Mouse (Mus musculus): ENCODE measurements around the gene Slc26a3. TPM values are rescaled to one million over a fixed set of nuclear protein-coding genes. Genes with fewer than 3 reads are reported as not detected.
A peak's percentile ranks its signal among the peaks of the same experiment; 100 is the strongest.

The Slc26a3 gene
- total and polyA plus RNA-seq, 2 experiments = 0.09 to 0.37 TPM

GRCm38 (mm10) chr12:31499314-31500131, 108.9 kb downstream of the Slc26a3 start, which contains the start of gene Cbll1:
Gene Cbll1 (minus strand): TSS chr12:31499616.
- TF ChIP-seq CTCF (IDR thresholded peaks at IDR 0.05; ENCODE audit: low read depth, low read length) = no peak
- TF ChIP-seq POLR2A (IDR thresholded peaks at IDR 0.05; ENCODE audit: extremely low read depth, insufficient read depth, low read length) = peak; percentile 80
- Histone ChIP-seq H3K4me1 (ENCODE audit: control insufficient read depth, insufficient read depth, low read length) (peaks cover 11% of the 10 kb centered on the region; the same call in 1 of the 2 replicates), H3K27me3 (ENCODE audit: control insufficient read depth, insufficient read depth, low read length) (no peaks in the 10 kb centered on the region), H3K79me2 (ENCODE audit: control insufficient read depth, insufficient read depth, low read length) (peaks cover 14% of the 10 kb centered on the region; the same call in 1 of the 2 replicates), H3K4me3 (ENCODE audit: insufficient read depth, low read depth, low read length) (peak within 1 kb of the TSS; percentile 92), H3K36me3 (ENCODE audit: control insufficient read depth, insufficient read depth, low read length) (peaks cover under 1% of the 10 kb centered on the region), H3K9ac (ENCODE audit: low read depth, low read length) (peak within 1 kb of the TSS; percentile 90), H3K27ac (replicated peaks; ENCODE audit: insufficient read depth, low read depth, low read length) (peak within 1 kb of the TSS; percentile 92)
- under 1% methylated on average over 68 of the region's 68 CpGs for WGBS
- DNase-seq (ENCODE audit: extremely low read depth, low read depth, low spot score) = peak; percentile 86

DNA sequence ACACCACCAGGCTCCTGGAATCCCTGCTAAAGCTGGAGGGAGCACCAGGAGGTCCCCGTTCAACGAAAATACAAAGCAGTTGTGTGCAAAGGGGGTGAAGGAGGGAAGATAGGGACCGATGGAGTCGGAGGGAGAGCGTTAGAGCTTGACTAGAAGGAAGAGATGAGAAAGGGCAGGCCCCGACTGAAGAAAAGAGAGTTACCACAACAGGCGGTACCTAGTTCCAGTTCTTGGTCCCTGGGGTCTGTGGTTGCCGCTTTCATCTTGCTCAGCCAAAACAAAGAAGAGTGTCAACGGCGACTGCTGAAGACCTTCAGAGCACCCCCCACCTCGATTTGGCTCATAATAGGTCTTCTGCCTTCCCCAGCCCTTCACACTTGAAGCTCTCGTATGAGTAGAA, 109.5 kb downstream of the Slc26a3 start:
- H3K27ac ChIP-seq (replicated peaks; ENCODE audit: insufficient read depth, low read depth, low read length) = peak overlapping the region; percentile 61
- H3K36me3 ChIP-seq (ENCODE audit: control insufficient read depth, insufficient read depth, low read length) = no peaks in the 10 kb centered on the region
- H3K79me2 ChIP-seq (ENCODE audit: control insufficient read depth, insufficient read depth, low read length) = peaks cover 14% of the 10 kb centered on the region; the same call in 1 of the 2 replicates
- peak overlapping the region; percentile 69 for H3K9ac ChIP-seq (ENCODE audit: low read depth, low read length)
- WGBS = 14% methylated on average over 12 of the region's 12 CpGs
- TF ChIP-seq POLR2A (IDR thresholded peaks at IDR 0.05; ENCODE audit: extremely low read depth, insufficient read depth, low read length) = no peak
- TF ChIP-seq CTCF (IDR thresholded peaks at IDR 0.05; ENCODE audit: low read depth, low read length) = no peak
- peak; percentile 26 for DNase-seq (ENCODE audit: extremely low read depth, low read depth, low spot score)
- peaks cover 11% of the 10 kb centered on the region; the same call in 1 of the 2 replicates for H3K4me1 ChIP-seq (ENCODE audit: control insufficient read depth, insufficient read depth, low read length)
- H3K27me3 ChIP-seq (ENCODE audit: control insufficient read depth, insufficient read depth, low read length) = no peaks in the 10 kb centered on the region
- H3K4me3 ChIP-seq (ENCODE audit: insufficient read depth, low read depth, low read length) = peak overlapping the region; percentile 92

- Histone ChIP-seq H3K36me3 (ENCODE audit: control insufficient read depth, insufficient read depth, low read length) (no peaks in the 10 kb centered on the region), H3K27me3 (ENCODE audit: control insufficient read depth, insufficient read depth, low read length) (no peaks in the 10 kb centered on the region), H3K27ac (replicated peaks; ENCODE audit: insufficient read depth, low read depth, low read length) (no peak overlapping the region), H3K4me1 (ENCODE audit: control insufficient read depth, insufficient read depth, low read length) (peaks cover 11% of the 10 kb centered on the region; the same call in 1 of the 2 replicates), H3K4me3 (ENCODE audit: insufficient read depth, low read depth, low read length) (no peak overlapping the region), H3K79me2 (ENCODE audit: control insufficient read depth, insufficient read depth, low read length) (peaks cover 14% of the 10 kb centered on the region; the same call in 1 of the 2 replicates), H3K9ac (ENCODE audit: low read depth, low read length) (no peak overlapping the region)
- TF ChIP-seq POLR2A (IDR thresholded peaks at IDR 0.05; ENCODE audit: extremely low read depth, insufficient read depth, low read length) = no peak
- TF ChIP-seq CTCF (IDR thresholded peaks at IDR 0.05; ENCODE audit: low read depth, low read length) = no peak
- peak; percentile 48 for DNase-seq (ENCODE audit: extremely low read depth, low read depth, low spot score)
- WGBS = 38% methylated on average over 4 of the region's 4 CpGs
Measured at GRCm38 (mm10) chr12:31501266-31501665, 110.6 kb downstream of the Slc26a3 start.

DNA sequence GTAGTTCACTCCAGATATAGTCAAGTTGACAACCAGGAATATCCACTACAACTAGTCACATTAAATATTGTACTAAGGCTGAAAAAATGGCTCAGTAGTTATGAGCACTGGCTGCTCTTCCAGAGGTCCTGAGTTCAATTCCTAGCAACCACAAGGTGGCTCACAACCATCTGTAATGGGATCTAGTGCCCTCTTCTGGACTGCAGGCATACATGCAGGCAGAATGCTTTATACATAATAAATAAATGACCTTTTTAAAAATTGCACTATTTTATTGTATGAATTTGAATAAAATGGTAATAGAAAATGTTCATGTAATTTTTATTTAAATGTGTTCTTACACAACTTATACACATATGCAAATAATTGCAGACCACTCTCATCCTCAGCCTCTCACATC, 112.5 kb downstream of the Slc26a3 start:
- TF ChIP-seq CTCF (IDR thresholded peaks at IDR 0.05; ENCODE audit: low read depth, low read length) (no peak; the same call in 1 of the 2 replicates), POLR2A (IDR thresholded peaks at IDR 0.05; ENCODE audit: extremely low read depth, insufficient read depth, low read length) (no peak)
- Histone ChIP-seq H3K9ac (ENCODE audit: low read depth, low read length) (no peak overlapping the region), H3K36me3 (ENCODE audit: control insufficient read depth, insufficient read depth, low read length) (no peaks in the 10 kb centered on the region), H3K4me1 (ENCODE audit: control insufficient read depth, insufficient read depth, low read length) (peaks cover 9% of the 10 kb centered on the region; the same call in 1 of the 2 replicates), H3K27me3 (ENCODE audit: control insufficient read depth, insufficient read depth, low read length) (no peaks in the 10 kb centered on the region), H3K27ac (replicated peaks; ENCODE audit: insufficient read depth, low read depth, low read length) (no peak overlapping the region), H3K4me3 (ENCODE audit: insufficient read depth, low read depth, low read length) (no peak overlapping the region), H3K79me2 (ENCODE audit: control insufficient read depth, insufficient read depth, low read length) (peaks cover 8% of the 10 kb centered on the region; the same call in 1 of the 2 replicates)
- DNase-seq (ENCODE audit: extremely low read depth, low read depth, low spot score) = no peak

GRCm38 (mm10) chr12:31507718-31508364, 117.2 kb downstream of the Slc26a3 start:
- 34% methylated on average over 6 of the region's 6 CpGs for WGBS
- Histone ChIP-seq H3K9ac (ENCODE audit: low read depth, low read length) (no peak overlapping the region), H3K79me2 (ENCODE audit: control insufficient read depth, insufficient read depth, low read length) (no peaks in the 10 kb centered on the region), H3K27ac (replicated peaks; ENCODE audit: insufficient read depth, low read depth, low read length) (no peak overlapping the region), H3K4me1 (ENCODE audit: control insufficient read depth, insufficient read depth, low read length) (no peaks in the 10 kb centered on the region), H3K27me3 (ENCODE audit: control insufficient read depth, insufficient read depth, low read length) (no peaks in the 10 kb centered on the region), H3K4me3 (ENCODE audit: insufficient read depth, low read depth, low read length) (no peak overlapping the region), H3K36me3 (ENCODE audit: control insufficient read depth, insufficient read depth, low read length) (no peaks in the 10 kb centered on the region)
- peak; percentile 43 for DNase-seq (ENCODE audit: extremely low read depth, low read depth, low spot score)
- TF ChIP-seq POLR2A (IDR thresholded peaks at IDR 0.05; ENCODE audit: extremely low read depth, insufficient read depth, low read length) = no peak
- peak; percentile 37 for TF ChIP-seq CTCF (IDR thresholded peaks at IDR 0.05; ENCODE audit: low read depth, low read length)

Data from liver, adult 2 months (tissue).